Mouse (Mus musculus): ENCODE results near the gene Nkx3-2. TPM values are rescaled to one million over a fixed set of nuclear protein-coding genes. Genes with fewer than 3 reads are reported as not detected.

The Nkx3-2 gene
- total RNA-seq, 2 experiments from 2014 or later: not detected

Other genes starting within 250 kb of the Nkx3-2 start
- gene Rab28, start 56.3 kb downstream of the Nkx3-2 start, total RNA-seq (2021): 10 to 100 TPM; 55.6 to 56.4 TPM
- gene Bod1l, start 79.8 kb upstream of the Nkx3-2 start, total RNA-seq (2021): 10 to 100 TPM; 32.8 to 34.9 TPM